Mouse (Mus musculus): ENCODE data around the gene Rd3.
A peak's percentile ranks its signal among the peaks of the same experiment; 100 is the strongest.

Gene Rd3

GRCm38 (mm10) chr1:191977187-191977586, at the start of gene Rd3:
Gene Rd3, plus strand, starts transcription at chr1:191977370.
- DNase-seq (ENCODE audit: low read depth, low spot score): no peak

GRCm38 (mm10) chr1:191928345-191928744, 48.8 kb upstream of the Rd3 start:
- peak; percentile 76 for DNase-seq (ENCODE audit: low read depth, low spot score)

- DNase-seq (ENCODE audit: low read depth, low spot score): peak; percentile 58
Observed at GRCm38 (mm10) chr1:191929065-191929464, 48.1 kb upstream of the Rd3 start.

DNA sequence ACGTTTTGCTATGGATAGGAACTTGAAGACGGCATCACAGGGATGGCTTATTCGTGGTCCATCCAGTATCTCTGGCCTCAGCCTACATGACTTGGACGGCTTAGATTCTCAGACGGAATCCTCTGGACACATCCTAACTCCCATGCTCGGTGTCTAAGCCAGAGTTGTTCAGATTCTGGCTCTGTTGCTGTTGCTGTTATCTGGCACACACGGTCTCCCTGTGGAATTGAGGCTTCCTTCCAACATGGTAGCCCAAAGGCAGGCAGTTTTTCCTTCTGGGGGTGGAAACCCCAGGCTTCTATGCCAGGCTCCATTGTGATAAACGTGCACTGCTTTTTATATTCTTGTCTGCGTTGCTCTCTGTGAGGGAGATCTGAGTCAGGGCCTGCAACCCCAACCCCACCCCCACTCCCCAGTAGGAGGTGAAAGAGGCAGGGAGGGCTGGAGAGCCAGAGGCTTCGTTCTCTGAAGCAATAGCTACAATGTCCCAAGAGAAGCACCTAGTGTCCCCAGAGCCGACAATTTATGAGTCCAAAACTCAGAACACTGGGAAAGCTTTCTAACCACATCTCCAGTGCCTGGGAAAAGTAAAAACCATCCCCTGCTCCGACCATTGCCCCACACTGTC, 47.2 kb upstream of the Rd3 start:
- peak; percentile 61 for DNase-seq (ENCODE audit: low read depth, low spot score)

- DNase-seq (ENCODE audit: low read depth, low spot score): peak; percentile 92
Observed at GRCm38 (mm10) chr1:191930525-191931105, 46.6 kb upstream of the Rd3 start.

GRCm38 (mm10) chr1:191932286-191932985, 44.7 kb upstream of the Rd3 start:
- peak; percentile 72 for DNase-seq (ENCODE audit: low read depth, low spot score)

GRCm38 (mm10) chr1:191932986-191933632, 44.1 kb upstream of the Rd3 start:
- DNase-seq (ENCODE audit: low read depth, low spot score): peak; percentile 95

GRCm38 (mm10) chr1:191943638-191944037, 33.5 kb upstream of the Rd3 start:
- no peak for DNase-seq (ENCODE audit: low read depth, low spot score)

DNA sequence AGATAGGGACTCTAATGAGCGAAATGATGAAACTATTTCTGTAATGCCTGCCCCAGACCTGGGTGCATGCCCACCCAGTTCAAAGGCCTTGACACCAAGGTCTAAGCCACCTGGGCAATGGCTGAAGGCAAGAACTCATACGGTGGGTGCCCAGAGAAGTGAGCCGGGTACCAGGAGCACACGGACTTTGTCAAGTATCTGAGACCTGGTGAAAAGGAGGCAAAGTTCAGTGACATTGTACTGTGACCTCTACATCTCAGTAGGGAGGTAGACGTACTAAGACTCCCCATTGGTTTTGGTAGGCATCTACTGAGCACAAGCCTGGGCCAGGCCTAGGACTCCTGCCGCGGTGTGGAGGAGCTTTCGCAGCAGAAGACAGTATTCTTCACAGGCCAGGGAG, 31.8 kb upstream of the Rd3 start:
- peak; percentile 75 for DNase-seq (ENCODE audit: low read depth, low spot score)

DNA sequence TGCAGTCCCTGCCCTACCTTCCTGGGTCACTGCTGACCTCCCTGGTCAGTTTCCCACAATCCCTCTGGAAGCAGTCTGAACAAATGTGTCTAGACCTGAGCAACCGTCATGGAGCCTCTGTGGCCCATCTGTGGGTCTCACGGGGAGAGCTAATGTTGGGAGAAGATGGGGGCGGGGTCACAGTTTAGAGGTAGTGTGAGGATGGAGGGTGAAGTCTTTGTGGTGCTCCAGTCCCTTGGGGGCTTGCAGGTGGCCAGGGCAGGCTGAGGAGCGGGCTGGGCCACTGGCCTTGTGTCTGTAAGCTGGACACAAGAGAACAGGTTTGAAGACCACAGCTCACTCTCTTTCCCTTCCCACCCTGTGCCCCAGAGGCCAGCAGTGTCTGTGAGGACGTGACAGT, 31.4 kb upstream of the Rd3 start:
- peak; percentile 75 for DNase-seq (ENCODE audit: low read depth, low spot score)

- DNase-seq (ENCODE audit: low read depth, low spot score): peak; percentile 99
Observed at GRCm38 (mm10) chr1:191946261-191946660, 30.9 kb upstream of the Rd3 start.

- DNase-seq (ENCODE audit: low read depth, low spot score): peak; percentile 72
Observed at GRCm38 (mm10) chr1:191946835-191947234, 30.3 kb upstream of the Rd3 start.

DNA sequence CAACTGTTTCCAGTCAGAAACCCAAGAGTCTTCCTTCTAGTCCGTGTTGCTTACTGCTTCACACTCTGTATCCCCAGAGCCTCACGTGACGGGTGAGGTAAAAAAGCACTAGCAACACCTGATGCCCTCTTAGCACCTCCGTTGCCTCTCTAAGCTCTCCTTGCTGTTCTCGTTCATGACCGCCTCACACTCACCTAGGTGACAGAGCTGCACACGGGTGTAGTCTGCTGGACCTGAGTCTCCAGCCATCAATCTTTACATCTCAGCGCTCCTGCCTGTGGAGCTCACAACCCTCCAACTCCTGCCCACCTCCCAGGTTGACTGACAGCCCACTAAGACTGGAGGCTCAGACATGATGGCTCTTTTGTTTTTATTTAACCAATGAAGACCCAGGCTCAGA, 29.4 kb upstream of the Rd3 start:
- DNase-seq (ENCODE audit: low read depth, low spot score): peak; percentile 78

DNA sequence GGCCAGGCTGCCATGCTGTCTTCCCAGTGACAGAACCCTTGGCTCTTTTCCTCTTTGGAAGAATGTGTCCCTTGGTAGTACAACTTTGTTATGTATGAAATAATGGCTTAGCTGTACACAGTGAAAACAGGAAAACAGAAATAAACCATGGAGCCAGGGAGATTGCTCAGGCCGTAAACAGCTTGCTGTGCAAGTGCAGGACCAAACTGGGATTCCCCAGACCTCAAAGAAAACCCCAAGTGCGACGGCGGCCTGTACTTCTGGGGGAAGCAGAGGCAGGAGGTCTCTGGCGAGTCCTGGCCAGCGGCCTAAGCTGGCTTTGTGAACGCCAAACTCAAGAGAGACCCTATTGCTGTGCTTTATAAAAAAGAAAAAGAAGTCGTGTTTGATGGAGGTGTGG, 28.6 kb upstream of the Rd3 start:
- DNase-seq (ENCODE audit: low read depth, low spot score): no peak

- DNase-seq (ENCODE audit: low read depth, low spot score): no peak
Observed at GRCm38 (mm10) chr1:191950611-191951010, 26.6 kb upstream of the Rd3 start.

DNA sequence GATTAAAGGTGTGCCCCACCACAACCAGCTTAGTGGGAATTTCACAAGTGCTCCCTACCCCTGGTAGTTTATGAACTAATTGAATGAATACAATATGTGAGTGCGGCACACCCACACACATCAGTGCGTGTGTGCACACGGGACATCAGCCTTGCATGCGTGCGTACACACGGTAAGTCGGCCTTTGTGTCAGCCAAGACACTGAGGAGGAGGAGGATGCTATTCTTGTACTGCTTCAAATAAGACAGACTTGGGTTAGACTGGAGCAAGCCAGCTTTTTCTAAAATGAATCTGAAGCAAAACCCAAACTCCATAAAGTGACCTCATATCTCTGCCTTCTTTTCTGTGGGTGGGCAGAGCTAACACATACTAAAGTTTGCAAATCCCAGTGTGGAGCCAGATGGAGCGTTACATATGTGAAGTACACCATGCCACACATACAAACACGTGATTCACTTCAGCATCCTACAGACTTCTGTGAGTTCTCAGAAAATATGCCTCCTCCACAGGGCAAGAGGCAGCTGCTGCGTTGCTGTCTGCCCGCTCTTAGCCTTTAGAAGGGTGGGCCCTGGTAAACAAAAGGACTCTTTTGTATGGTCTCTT, 24.3 kb upstream of the Rd3 start:
- no peak for DNase-seq (ENCODE audit: low read depth, low spot score)

GRCm38 (mm10) chr1:191955101-191955500, 22.1 kb upstream of the Rd3 start:
- DNase-seq (ENCODE audit: low read depth, low spot score): no peak

GRCm38 (mm10) chr1:191956261-191956660, 20.9 kb upstream of the Rd3 start:
- DNase-seq (ENCODE audit: low read depth, low spot score): no peak

- DNase-seq (ENCODE audit: low read depth, low spot score): no peak
Observed at GRCm38 (mm10) chr1:191956871-191957270, 20.3 kb upstream of the Rd3 start.

DNA sequence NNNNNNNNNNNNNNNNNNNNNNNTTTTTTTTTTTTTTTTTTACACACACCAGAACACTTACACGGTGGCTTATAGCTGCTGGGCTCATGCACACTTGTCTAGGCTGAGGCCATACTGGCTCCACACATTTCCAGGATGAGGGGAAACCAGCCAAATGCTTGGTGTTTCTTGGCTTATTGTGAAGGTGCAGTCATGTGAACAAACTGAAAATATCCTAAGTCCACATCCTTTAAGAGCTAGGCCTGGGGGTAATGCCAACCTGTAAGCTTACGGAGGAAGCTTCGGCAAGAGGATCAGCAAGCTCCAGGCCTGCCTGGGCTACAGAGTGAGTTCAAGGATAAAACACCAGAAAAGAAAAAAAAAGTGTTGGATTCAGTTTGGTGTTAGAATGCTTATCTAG, 19.8 kb upstream of the Rd3 start:
- DNase-seq (ENCODE audit: low read depth, low spot score): no peak

- DNase-seq (ENCODE audit: low read depth, low spot score): no peak
Observed at GRCm38 (mm10) chr1:191960946-191961345, 16.2 kb upstream of the Rd3 start.

GRCm38 (mm10) chr1:191963413-191963812, 13.8 kb upstream of the Rd3 start:
- DNase-seq (ENCODE audit: low read depth, low spot score): no peak
